Mouse (Mus musculus) MEL (cell line): ENCODE results near the gene Srcin1. TPM values are rescaled to one million over a fixed set of nuclear protein-coding genes. Genes with fewer than 3 reads are reported as not detected.

ENCODE experiments used
- DNase-seq: peaks from one replicate; pipeline ENCODE4 v3.0.0; 2011; ENCODE audit warnings: low read depth, low spot score
- H3K27ac ChIP-seq: 2 replicates; pipeline ENCODE4 v1.5.1; 2012; ENCODE audit warnings: low read depth, mild to moderate bottlenecking, control low read depth, low read length, moderate library complexity; ENCODE audit not compliant: control insufficient read depth
- H3K27me3 ChIP-seq, 2 experiments: fragments of 150-350 bp in 1 of 2; sonication (generic) in 1 of 2; 2 replicates each; pipeline ENCODE4 v1.6.1; 2012; ENCODE audit warnings: low read length in 2 of 2, mild to moderate bottlenecking in 2 of 2, improper control_type of control experiment in 1 of 2, moderate library complexity in 1 of 2; ENCODE audit not compliant: insufficient read depth in 2 of 2, control insufficient read depth in 1 of 2
- H3K36me3 ChIP-seq, 2 experiments: 2 replicates each; pipeline ENCODE4 v1.6.1; 2012 to 2014; ENCODE audit warnings: low read length in 2 of 2, improper control_type of control experiment in 1 of 2, inconsistent platforms in 1 of 2, mild to moderate bottlenecking in 1 of 2; ENCODE audit not compliant: insufficient read depth in 2 of 2, control insufficient read depth in 1 of 2
- H3K4me1 ChIP-seq, 2 experiments: fragments of 150-350 bp in 1 of 2; sonication (generic) in 1 of 2; 2 replicates each; pipeline ENCODE4 v1.6.1; 2012; ENCODE audit warnings: low read length in 2 of 2, improper control_type of control experiment in 1 of 2, mild to moderate bottlenecking in 1 of 2; ENCODE audit not compliant: insufficient read depth in 2 of 2, control insufficient read depth in 1 of 2
- H3K4me3 ChIP-seq, 2 experiments: fragments of 150-350 bp in 1 of 2; sonication (generic) in 1 of 2; 2 replicates each; pipeline ENCODE4 v1.5.1; 2012; ENCODE audit warnings: low read depth in 2 of 2, low read length in 2 of 2, mild to moderate bottlenecking in 2 of 2, moderate library complexity in 2 of 2, control low read depth in 1 of 2, improper control_type of control experiment in 1 of 2; ENCODE audit not compliant: control insufficient read depth in 1 of 2, insufficient read depth in 1 of 2
- H3K79me2 ChIP-seq: 2 replicates; pipeline ENCODE4 v1.6.1; 2012; ENCODE audit warnings: mild to moderate bottlenecking, low read length, moderate library complexity; ENCODE audit not compliant: control insufficient read depth, poor library complexity, insufficient read depth
- H3K9ac ChIP-seq: 2 replicates; pipeline ENCODE4 v1.6.1; 2012; ENCODE audit warnings: low read depth, mild to moderate bottlenecking, control low read depth, low read length, moderate library complexity; ENCODE audit not compliant: control insufficient read depth, poor library complexity, severe bottlenecking
- H3K9me3 ChIP-seq: fragments of 150-350 bp; sonication (generic); replicated peaks from 2 replicates; pipeline ENCODE4 v1.6.1; 2012; ENCODE audit warnings: mild to moderate bottlenecking, low read length, improper control_type of control experiment, moderate library complexity; ENCODE audit not compliant: insufficient read depth
- BHLHE40 ChIP-seq: IDR thresholded peaks from 2 replicates; pipeline ENCODE4 v1.6.1; 2012; ENCODE audit warnings: low read depth, mild to moderate bottlenecking, inconsistent platforms, low read length, improper control_type of control experiment, borderline replicate concordance
- CHD2 ChIP-seq: IDR thresholded peaks from 2 replicates; pipeline ENCODE4 v1.6.1; 2011; ENCODE audit warnings: low read length, improper control_type of control experiment
- CTCF ChIP-seq, 3 experiments: IDR thresholded peaks in 2 of 3; conservative IDR thresholded peaks in 1 of 3; 2 replicates each; pipeline ENCODE4 v1.5.1; 2011 to 2012; ENCODE audit warnings: low read length in 3 of 3, low read depth in 2 of 3, mild to moderate bottlenecking in 2 of 3, improper control_type of control experiment in 1 of 3, inconsistent platforms in 1 of 3, mixed read lengths in 1 of 3, moderate library complexity in 1 of 3; ENCODE audit not compliant: control insufficient read depth in 1 of 3, insufficient read depth in 1 of 3, poor library complexity in 1 of 3, severe bottlenecking in 1 of 3
- ELF1 ChIP-seq: IDR thresholded peaks from 2 replicates; pipeline ENCODE4 v1.6.1; 2014; ENCODE audit warnings: low read depth, mild to moderate bottlenecking, inconsistent platforms, low read length, improper control_type of control experiment, moderate library complexity
- ETS1 ChIP-seq: IDR thresholded peaks from 2 replicates; pipeline ENCODE4 v1.6.1; 2012; ENCODE audit warnings: low read depth, mild to moderate bottlenecking, inconsistent platforms, low read length, improper control_type of control experiment, moderate library complexity
- GABPA ChIP-seq: IDR thresholded peaks from 2 replicates; pipeline ENCODE4 v1.6.1; 2012; ENCODE audit warnings: low read depth, mild to moderate bottlenecking, inconsistent platforms, low read length, improper control_type of control experiment, moderate library complexity
- GATA1 ChIP-seq: IDR thresholded peaks from 2 replicates; pipeline ENCODE4 v1.6.1; 2011; ENCODE audit warnings: low read depth, low read length, improper control_type of control experiment
- JUND ChIP-seq: IDR thresholded peaks from 2 replicates; pipeline ENCODE4 v1.6.1; 2011; ENCODE audit warnings: low read depth, mild to moderate bottlenecking, improper control_type of control experiment, low read length
- MAFK ChIP-seq: IDR thresholded peaks from 2 replicates; pipeline ENCODE4 v1.6.1; 2011; ENCODE audit warnings: low read depth, mild to moderate bottlenecking, low read length, improper control_type of control experiment, borderline replicate concordance
- MAX ChIP-seq: IDR thresholded peaks from 2 replicates; pipeline ENCODE4 v1.6.1; 2011; ENCODE audit warnings: low read length, improper control_type of control experiment
- MEF2A ChIP-seq: IDR thresholded peaks from 2 replicates; pipeline ENCODE4 v1.6.1; 2014; ENCODE audit warnings: low read depth, mild to moderate bottlenecking, inconsistent platforms, low read length, improper control_type of control experiment; ENCODE audit not compliant: poor library complexity, insufficient replicate concordance, severe bottlenecking; ENCODE audit errors: extremely low read depth
- NRF1 ChIP-seq: IDR thresholded peaks from 2 replicates; pipeline ENCODE4 v1.6.1; 2014; ENCODE audit warnings: low read depth, mild to moderate bottlenecking, inconsistent platforms, low read length, improper control_type of control experiment, moderate library complexity; ENCODE audit not compliant: poor library complexity, insufficient read depth, severe bottlenecking
- POLR2A ChIP-seq, 2 experiments: IDR thresholded peaks; 2 replicates each; pipeline ENCODE4 v1.6.1; 2011 to 2012; ENCODE audit warnings: low read length in 2 of 2, mild to moderate bottlenecking in 2 of 2, control low read depth in 1 of 2, improper control_type of control experiment in 1 of 2, low read depth in 1 of 2, moderate library complexity in 1 of 2; ENCODE audit not compliant: control insufficient read depth in 1 of 2, insufficient read depth in 1 of 2, poor library complexity in 1 of 2
- POLR2AphosphoS5 ChIP-seq: IDR thresholded peaks from 2 replicates; pipeline ENCODE4 v1.6.1; 2012; ENCODE audit warnings: low read depth, borderline replicate concordance, mild to moderate bottlenecking, inconsistent platforms, low read length, moderate library complexity, mixed read lengths
- SMC3 ChIP-seq: IDR thresholded peaks from 2 replicates; pipeline ENCODE4 v1.6.1; 2011; ENCODE audit warnings: low read depth, low read length, improper control_type of control experiment
- TAL1 ChIP-seq: IDR thresholded peaks from 2 replicates; pipeline ENCODE4 v1.6.1; 2012; ENCODE audit warnings: mild to moderate bottlenecking, inconsistent platforms, low read length, moderate library complexity, mixed read lengths
- TBP ChIP-seq: IDR thresholded peaks from 2 replicates; pipeline ENCODE4 v1.8.0; 2011; ENCODE audit warnings: low read depth, low read length, improper control_type of control experiment
- TCF12 ChIP-seq: IDR thresholded peaks from 2 replicates; pipeline ENCODE4 v1.6.1; 2014; ENCODE audit warnings: low read depth, mild to moderate bottlenecking, inconsistent platforms, low read length, improper control_type of control experiment, moderate library complexity
- UBTF ChIP-seq: IDR thresholded peaks from 2 replicates; pipeline ENCODE4 v1.6.1; 2012; ENCODE audit warnings: low read depth, mild to moderate bottlenecking, inconsistent platforms, low read length, improper control_type of control experiment, moderate library complexity, borderline replicate concordance; ENCODE audit not compliant: insufficient read depth
- USF2 ChIP-seq, 2 experiments: IDR thresholded peaks; 2 replicates each; pipeline ENCODE4 v1.6.1; 2011 to 2012; ENCODE audit warnings: improper control_type of control experiment in 2 of 2, low read length in 2 of 2, borderline replicate concordance in 1 of 2, inconsistent platforms in 1 of 2, low read depth in 1 of 2, mild to moderate bottlenecking in 1 of 2; ENCODE audit not compliant: insufficient read depth in 1 of 2
- ZC3H11A ChIP-seq: IDR thresholded peaks from 2 replicates; pipeline ENCODE4 v1.6.1; 2012; ENCODE audit warnings: low read depth, mild to moderate bottlenecking, inconsistent platforms, low read length, improper control_type of control experiment
- ZKSCAN1 ChIP-seq: IDR thresholded peaks from 2 replicates; pipeline ENCODE4 v1.6.1; 2012; ENCODE audit warnings: low read depth, mild to moderate bottlenecking, inconsistent platforms, low read length, improper control_type of control experiment, moderate library complexity
- ZMIZ1 ChIP-seq: IDR thresholded peaks from 2 replicates; pipeline ENCODE4 v1.6.1; 2012; ENCODE audit warnings: low read depth, mild to moderate bottlenecking, inconsistent platforms, low read length, improper control_type of control experiment, moderate library complexity
- polyA plus RNA-seq, 2 experiments: library from polyadenylated mRNA; stranded (reverse) in 1 of 2; unstranded in 1 of 2; fragments of >175 nt in 1 of 2; fragments of >200 nt in 1 of 2; gene quantifications; 2 replicates each; pipeline versions ENCODE4 v1.2.1 to v1.2.4; 2012; ENCODE audit warnings: low replicate concordance in 2 of 2, low read depth in 1 of 2; ENCODE audit not compliant: insufficient read length in 2 of 2, insufficient read depth in 1 of 2, missing spikeins in 1 of 2
- total RNA-seq: library from RNA; depleted of rRNA; stranded (reverse); fragments of 300-350 nt; gene quantifications from 2 replicates; pipeline ENCODE4 v1.2.3, GENCODE M21; 2012

Srcin1 gene
- total and polyA plus RNA-seq, 3 experiments = 0.04 to 0.10 TPM; not detected in 1

GRCm38 (mm10) chr11:97548757-97549156 lies 27.2 kb downstream of the Srcin1 start:
- no peak overlapping the region for H3K27ac ChIP-seq
- H3K9me3 ChIP-seq = no peaks in the 10 kb centered on the region
- H3K27me3 ChIP-seq = peaks cover 31 to 42% of the 10 kb centered on the region in 2 experiments
- no peak for DNase-seq
- H3K4me1 ChIP-seq = no peaks in the 10 kb centered on the region
- no peaks in the 10 kb centered on the region for H3K36me3 ChIP-seq
- H3K79me2 ChIP-seq = no peaks in the 10 kb centered on the region
- no peak overlapping the region for H3K4me3 ChIP-seq
- no peak overlapping the region for H3K9ac ChIP-seq
- TF ChIP-seq POLR2AphosphoS5 (no peak), BHLHE40 (no peak), CTCF (IDR thresholded peaks at IDR 0.05 in 2 of 3, conservative IDR thresholded peaks at IDR 0.05 in 1 of 3; ENCODE audit: control insufficient read depth in 1 of 3, insufficient read depth in 1 of 3, low read depth in 2 of 3, low read length in 3 of 3, poor library complexity in 1 of 3, severe bottlenecking in 1 of 3) (no peak), ZC3H11A (no peak), MEF2A (no peak), TBP (no peak), GATA1 (no peak), ZMIZ1 (no peak), ETS1 (no peak), TCF12 (no peak), MAFK (no peak), USF2 (IDR thresholded peaks at IDR 0.05; ENCODE audit: borderline replicate concordance in 1 of 2, insufficient read depth in 1 of 2, low read depth in 1 of 2, low read length in 2 of 2) (no peak), UBTF (no peak), CHD2 (no peak), ELF1 (no peak), ZKSCAN1 (no peak), POLR2A (IDR thresholded peaks at IDR 0.05; ENCODE audit: control insufficient read depth in 1 of 2, insufficient read depth in 1 of 2, low read depth in 1 of 2, low read length in 2 of 2, poor library complexity in 1 of 2) (no peak)

GRCm38 (mm10) chr11:97547957-97548706 lies 27.9 kb downstream of the Srcin1 start:
- Histone ChIP-seq H3K9ac (no peak overlapping the region), H3K27ac (no peak overlapping the region), H3K36me3 (no peaks in the 10 kb centered on the region), H3K79me2 (no peaks in the 10 kb centered on the region), H3K4me3 (no peak overlapping the region), H3K9me3 (no peaks in the 10 kb centered on the region), H3K4me1 (no peaks in the 10 kb centered on the region), H3K27me3 (peaks cover 31 to 46% of the 10 kb centered on the region in 2 experiments)
- peak; percentile 21 for DNase-seq
- TF ChIP-seq POLR2AphosphoS5 (no peak), MAFK (no peak), SMC3 (no peak), MAX (no peak), NRF1 (no peak), POLR2A (IDR thresholded peaks at IDR 0.05; ENCODE audit: control insufficient read depth in 1 of 2, insufficient read depth in 1 of 2, low read depth in 1 of 2, low read length in 2 of 2, poor library complexity in 1 of 2) (no peak), ZKSCAN1 (no peak), GABPA (no peak), JUND (no peak), ZC3H11A (no peak), GATA1 (no peak), TAL1 (no peak), BHLHE40 (no peak)
